Mouse (Mus musculus) CH12.LX (cell line): ENCODE measurements around the gene Zfp385c.

Source experiments
- CTCF ChIP-seq, 2 experiments: IDR thresholded peaks in 1 of 2; conservative IDR thresholded peaks in 1 of 2; 2 replicates each; pipeline ENCODE4 v1.5.1; 2011 to 2012; ENCODE audit warnings: low read depth in 2 of 2, low read length in 2 of 2, improper control_type of control experiment in 1 of 2, inconsistent platforms in 1 of 2, mild to moderate bottlenecking in 1 of 2, moderate library complexity in 1 of 2
- E2F4 ChIP-seq: IDR thresholded peaks from 2 replicates; pipeline ENCODE4 v1.6.1; 2011; ENCODE audit warnings: low read depth, low read length, improper control_type of control experiment; ENCODE audit not compliant: insufficient replicate concordance
- EP300 ChIP-seq: IDR thresholded peaks from 2 replicates; pipeline ENCODE4 v1.6.1; 2011; ENCODE audit warnings: low read length, improper control_type of control experiment
- HCFC1 ChIP-seq: IDR thresholded peaks from 2 replicates; pipeline ENCODE4 v1.6.1; 2012; ENCODE audit warnings: low read depth, mild to moderate bottlenecking, inconsistent platforms, low read length, improper control_type of control experiment
- MEF2A ChIP-seq: IDR thresholded peaks from 2 replicates; pipeline ENCODE4 v1.6.1; 2014; ENCODE audit warnings: low read depth, mild to moderate bottlenecking, inconsistent platforms, low read length, improper control_type of control experiment, borderline replicate concordance
- MXI1 ChIP-seq: IDR thresholded peaks from 2 replicates; pipeline ENCODE4 v1.6.1; 2011; ENCODE audit warnings: mild to moderate bottlenecking, low read depth, low read length, improper control_type of control experiment
- POLR2A ChIP-seq: IDR thresholded peaks from 2 replicates; pipeline ENCODE4 v1.6.1; 2011; ENCODE audit warnings: low read depth, mild to moderate bottlenecking, improper control_type of control experiment, low read length
- POLR2AphosphoS2 ChIP-seq: IDR thresholded peaks from 2 replicates; pipeline ENCODE4 v1.6.1; 2011; ENCODE audit warnings: low read depth, low read length, improper control_type of control experiment
- UBTF ChIP-seq: IDR thresholded peaks from 2 replicates; pipeline ENCODE4 v1.6.1; 2012; ENCODE audit warnings: low read depth, mild to moderate bottlenecking, inconsistent platforms, low read length, improper control_type of control experiment, moderate library complexity
- USF1 ChIP-seq: IDR thresholded peaks from 2 replicates; pipeline ENCODE4 v1.6.1; 2014; ENCODE audit warnings: low read depth, mild to moderate bottlenecking, inconsistent platforms, low read length, improper control_type of control experiment
- USF2 ChIP-seq: conservative IDR thresholded peaks from 2 replicates; pipeline ENCODE4 v1.6.1; 2011; ENCODE audit warnings: low read depth, low read length, improper control_type of control experiment

GRCm38 (mm10) chr11:100634530-100634929 lies 57.7 kb downstream of the Zfp385c start:
- TF ChIP-seq UBTF, result no peak
- TF ChIP-seq POLR2A, result no peak
- no peak for TF ChIP-seq POLR2AphosphoS2
- no peak for TF ChIP-seq HCFC1
- TF ChIP-seq CTCF (conservative IDR thresholded peaks at IDR 0.05 in 1 of 2, IDR thresholded peaks at IDR 0.05 in 1 of 2; ENCODE audit: low read depth in 2 of 2, low read length in 2 of 2), result no peak
- TF ChIP-seq USF2, result no peak
- no peak for TF ChIP-seq MXI1
- TF ChIP-seq USF1, result no peak
- TF ChIP-seq EP300, result no peak
- TF ChIP-seq E2F4, result no peak
- no peak for TF ChIP-seq MEF2A
